Mouse (Mus musculus) telencephalon, adult 2 months (tissue): Measurements from ENCODE around the gene Aldh3b3.
A peak's percentile ranks its signal among the peaks of the same experiment; 100 is the strongest.

Source experiments
- DNase-seq: peaks from one replicate; pipeline ENCODE4 v3.0.0-alpha.2; 2011; ENCODE audit warnings: low read depth, low spot score

The Aldh3b3 gene

DNA sequence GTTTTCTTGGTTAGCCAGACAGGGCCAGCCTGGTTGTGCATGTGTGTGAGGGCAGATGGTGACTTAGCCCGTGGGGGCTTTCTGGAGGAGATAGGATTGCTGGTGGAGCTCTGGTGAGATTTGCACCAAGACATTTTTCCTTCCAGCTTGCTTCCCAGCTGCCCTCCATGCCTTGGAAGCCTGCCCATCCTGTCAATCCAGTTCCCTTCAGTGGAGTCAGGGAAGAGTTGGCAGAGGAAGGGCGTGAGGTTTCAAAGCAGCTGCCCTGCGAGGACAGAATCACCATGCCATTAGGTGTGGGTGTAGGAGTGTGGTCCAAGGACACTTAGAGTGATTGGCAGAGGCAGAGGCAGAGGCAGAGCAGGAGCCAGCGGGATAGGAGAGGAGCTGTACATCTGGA is at the start of gene Aldh3b3:
Gene Aldh3b3 (plus strand): TSS at position 176 of the 400 bp plus-strand sequence.
- no peak for DNase-seq

DNA sequence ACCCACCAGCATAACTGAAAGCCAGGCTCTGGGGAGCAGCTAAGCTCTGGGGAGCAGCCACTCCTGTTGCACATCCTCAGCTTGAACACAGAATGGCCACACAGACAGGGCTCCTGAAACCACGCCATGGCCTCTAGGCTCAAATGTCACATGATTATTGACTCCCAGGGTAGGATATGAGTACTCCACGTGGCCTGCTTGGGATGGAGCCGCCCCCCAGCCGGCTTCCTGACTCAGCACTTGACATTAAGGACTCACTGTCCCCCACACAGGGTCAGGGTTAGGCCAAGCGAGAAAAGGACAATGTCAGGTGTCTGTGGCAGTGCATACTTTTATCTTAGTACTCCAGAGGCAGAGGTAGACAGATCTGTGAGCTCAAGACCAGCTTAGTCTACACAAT is 48.2 kb upstream of the Aldh3b3 start:
- DNase-seq = no peak

DNA sequence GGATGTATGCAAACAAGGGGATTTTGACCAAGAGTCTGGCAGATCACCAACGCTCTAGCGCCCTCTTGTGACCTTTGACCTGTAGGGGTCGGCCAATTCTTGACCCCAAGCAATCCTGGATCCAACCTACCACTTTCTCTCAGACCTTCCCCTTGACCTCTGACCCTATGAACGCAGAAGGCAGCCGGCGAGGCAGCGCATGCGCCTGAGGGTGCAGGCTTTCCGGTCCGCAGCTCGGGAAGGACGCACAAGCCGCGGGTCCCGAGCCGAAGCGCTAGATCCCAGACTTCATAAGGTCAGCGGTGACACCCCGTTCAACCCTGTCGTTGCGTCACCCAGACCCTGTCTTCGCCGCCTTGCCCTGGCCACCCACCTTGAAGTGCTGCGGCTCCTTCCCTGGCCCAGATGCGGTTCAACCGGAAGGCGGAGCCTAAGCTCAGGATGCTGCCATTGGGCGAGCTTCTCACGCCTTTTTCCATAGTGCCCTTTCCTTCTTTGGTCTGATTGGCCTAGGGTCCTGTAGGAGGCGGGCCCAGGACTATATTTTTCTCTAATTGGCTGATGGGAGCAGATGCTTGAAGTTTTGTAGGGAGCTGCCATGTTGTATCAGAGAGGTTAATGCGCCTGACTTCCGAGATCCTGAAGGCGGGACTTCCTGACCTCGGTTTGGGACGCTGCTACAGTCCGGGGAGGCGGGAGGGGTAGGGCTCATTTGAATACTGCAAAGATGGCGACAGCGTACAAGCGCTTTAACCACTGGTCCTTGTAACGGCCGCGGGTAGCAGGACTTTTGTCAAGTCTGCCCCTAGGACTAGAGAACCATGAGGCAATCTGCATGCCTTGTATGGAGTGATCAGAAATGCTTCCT is 45.9 kb upstream of the Aldh3b3 start, which contains the start of gene Ndufs8:
Gene Ndufs8 (minus strand): TSS at position 438 of the 868 bp plus-strand sequence.
- DNase-seq = peak; percentile 99

DNA sequence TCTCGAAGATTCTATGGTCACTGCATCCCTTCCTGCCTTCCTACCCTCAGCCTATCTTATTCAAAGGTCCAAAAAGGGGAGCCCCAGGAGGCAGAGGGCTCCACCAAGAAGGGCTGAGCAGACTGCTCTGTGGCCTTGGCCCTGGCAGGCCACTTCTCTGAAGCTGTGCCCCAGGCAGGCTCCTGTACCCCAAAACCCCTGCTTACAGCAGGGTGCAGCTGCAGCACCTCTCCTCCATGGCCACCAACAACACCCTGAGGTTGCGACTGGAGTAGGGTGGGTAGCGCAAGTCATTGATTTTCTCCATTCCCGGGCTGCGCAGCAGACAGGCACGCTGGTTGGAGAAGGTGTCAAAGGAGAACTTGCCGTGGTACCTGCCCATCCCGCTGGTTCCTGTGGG is 44.8 kb upstream of the Aldh3b3 start:
- no peak for DNase-seq

DNA sequence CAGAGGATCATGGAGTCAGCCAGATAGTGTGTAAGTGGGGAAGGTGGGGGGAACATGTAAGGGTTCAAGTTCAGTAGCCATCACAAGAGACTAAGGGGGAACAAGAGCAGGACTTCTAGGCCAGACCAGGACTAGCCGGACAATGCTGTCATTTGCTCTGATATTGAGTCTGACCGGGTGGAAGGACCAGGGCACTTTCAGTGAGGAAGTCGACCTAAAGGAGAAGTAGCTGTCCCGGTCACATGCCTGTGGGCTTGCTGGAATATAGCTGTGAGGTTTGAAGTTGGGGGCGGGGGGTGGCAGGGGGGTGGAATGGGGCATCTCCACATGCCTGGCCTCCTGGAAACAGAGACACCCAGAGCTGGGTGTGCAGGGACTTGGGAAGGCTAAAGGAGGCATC is 43.9 kb upstream of the Aldh3b3 start:
- DNase-seq = no peak

DNA sequence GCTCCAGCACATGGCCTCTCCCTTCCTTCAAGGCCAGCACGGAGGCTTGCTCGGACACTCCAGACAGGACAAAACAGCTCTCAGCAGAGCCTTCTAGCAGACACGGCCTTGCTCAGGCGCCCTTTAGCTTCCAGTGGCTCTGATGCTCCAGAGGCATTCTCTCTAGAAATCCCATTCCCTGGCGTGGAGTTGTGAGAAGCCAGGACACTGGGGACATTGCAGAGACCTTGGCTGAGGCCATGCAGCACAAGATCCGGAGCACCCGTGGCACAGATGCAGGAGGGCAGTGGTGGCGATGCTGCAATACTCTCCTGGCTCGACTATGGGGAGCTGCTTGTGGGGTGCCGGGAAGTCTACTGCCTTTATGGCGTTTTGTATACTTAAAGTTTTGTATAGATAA is 41.7 kb upstream of the Aldh3b3 start:
- no peak for DNase-seq

DNA sequence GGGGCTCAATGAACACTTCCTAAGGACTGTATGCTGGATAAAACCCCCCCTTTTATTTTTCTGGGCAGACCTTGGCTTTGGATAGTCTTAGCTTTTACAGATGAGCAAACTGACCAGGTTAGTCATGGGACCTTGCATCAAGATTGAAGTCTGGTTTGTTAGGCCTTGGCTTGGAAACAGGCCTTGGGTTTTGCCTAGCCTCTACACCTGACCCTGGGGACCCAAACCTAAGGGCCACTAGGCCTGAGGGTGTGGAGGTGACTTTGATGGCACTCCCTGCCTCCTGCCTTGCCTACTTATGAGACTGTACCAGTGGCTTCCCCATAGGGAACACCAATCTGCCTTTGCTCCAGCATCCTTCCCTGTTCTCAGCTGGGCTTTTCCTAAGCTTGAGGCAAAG is 38.5 kb upstream of the Aldh3b3 start:
- DNase-seq = no peak

DNA sequence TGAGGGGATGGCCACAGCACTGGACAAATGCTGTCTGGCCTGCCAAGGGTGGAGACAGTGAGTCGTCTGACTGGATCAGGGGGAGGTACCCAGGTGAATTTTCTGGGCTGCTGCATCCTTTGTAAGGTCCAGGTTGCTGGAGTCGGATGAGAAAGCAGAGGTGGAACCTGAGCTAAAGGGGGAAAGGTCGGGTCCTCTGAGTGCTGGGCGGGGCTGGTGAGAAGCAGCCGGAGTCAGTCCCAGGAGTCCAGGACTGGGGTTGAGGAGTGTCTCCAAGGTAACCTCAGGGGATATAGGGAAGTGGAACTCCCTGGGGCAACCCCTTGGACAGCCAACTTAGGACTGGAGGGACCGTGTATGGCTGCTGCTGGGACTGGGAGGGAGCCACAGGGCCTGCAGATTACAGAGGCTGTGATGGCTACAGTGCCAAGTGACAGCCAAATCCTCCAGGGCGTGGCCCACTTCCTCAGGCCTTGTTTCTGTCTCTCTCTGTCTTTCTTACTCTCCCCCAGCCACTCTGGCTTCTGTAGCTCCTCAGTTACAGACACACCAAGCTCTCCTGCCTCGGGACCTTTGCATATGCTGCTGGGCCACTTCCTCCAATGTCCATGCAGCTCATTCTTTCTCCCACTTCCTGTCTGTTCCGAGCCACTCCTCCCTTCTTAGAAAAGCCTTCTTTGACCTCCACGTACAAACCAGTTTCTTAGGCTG is 35.6 kb upstream of the Aldh3b3 start:
- DNase-seq = no peak

DNA sequence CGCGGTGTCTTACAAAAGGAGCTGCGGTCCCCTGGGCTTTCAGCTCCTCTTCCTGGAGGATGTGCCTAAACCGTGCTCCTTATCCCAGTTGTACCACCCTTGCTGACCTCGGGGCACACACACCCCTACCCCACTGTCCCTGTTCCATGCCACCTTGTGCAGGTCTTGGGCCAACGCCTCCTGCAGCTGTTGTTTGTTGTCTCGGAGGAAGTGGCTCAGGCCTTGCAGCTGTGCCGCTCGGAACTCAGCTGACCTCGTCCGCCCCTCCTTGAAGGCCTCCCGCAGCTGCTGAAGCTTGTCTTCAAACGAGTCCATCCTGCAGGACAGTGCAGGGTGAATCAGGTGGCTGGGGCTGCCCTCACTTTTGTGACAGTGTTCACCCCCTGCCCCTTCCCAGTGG is 34.9 kb upstream of the Aldh3b3 start:
- DNase-seq = no peak

DNA sequence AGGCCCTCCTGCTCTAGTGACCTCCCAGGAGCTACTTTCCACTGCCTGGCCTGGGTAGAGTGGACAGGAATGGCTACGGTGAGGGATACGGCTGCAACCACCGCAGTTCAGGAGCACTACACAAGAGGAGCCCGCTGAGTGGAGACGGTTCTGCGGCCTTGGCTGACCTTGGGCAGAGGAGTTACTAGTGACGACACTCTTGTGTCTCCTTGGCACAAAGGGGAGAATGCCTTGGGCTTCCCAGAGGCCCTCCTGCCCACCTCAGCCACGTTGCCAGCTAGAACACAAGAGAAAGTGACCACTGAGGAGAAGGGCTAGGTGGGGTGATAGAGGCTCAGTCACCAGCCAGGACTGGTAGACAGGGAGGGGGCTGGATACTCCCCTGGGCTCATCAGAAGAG is 34.3 kb upstream of the Aldh3b3 start:
- DNase-seq = no peak

DNA sequence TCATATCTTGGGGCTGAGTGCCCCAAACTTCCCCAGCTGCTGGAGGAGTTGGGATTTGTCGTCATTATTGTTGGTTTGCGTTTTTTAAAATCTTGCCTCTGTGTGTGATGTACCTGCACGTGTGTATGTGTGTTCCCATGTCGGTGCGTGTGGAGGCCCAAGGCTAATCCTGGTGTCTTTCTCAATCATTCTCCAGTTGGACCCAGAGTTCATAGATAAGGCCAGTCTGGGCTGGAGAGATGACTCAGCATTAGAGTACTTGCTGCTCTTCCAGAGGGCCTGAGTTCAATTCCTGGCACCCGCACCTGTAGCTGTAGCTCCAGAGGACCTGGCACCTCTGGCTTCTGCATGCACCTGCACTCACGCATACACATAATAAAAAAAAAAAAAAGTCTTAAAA is 33.6 kb upstream of the Aldh3b3 start:
- DNase-seq = no peak

DNA sequence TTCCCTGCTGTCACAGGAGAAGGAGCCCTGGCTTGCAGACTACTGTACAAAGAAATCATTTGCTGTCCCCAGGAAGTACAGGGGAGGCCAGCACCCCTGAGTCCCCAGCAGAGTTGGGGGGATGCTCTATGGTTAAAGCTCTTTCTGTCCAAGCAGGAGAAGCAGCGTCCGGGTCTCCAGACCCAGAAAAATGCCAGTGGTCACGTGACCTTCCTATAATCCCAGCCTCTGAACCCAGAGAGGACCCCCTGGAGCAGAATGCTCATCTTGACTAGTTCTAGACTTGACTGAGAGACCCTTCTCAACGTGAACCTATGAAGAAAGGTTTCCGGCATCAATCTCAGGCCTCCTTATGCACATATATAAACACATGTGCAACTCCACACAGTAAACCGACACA is 32.6 kb upstream of the Aldh3b3 start:
- no peak for DNase-seq

DNA sequence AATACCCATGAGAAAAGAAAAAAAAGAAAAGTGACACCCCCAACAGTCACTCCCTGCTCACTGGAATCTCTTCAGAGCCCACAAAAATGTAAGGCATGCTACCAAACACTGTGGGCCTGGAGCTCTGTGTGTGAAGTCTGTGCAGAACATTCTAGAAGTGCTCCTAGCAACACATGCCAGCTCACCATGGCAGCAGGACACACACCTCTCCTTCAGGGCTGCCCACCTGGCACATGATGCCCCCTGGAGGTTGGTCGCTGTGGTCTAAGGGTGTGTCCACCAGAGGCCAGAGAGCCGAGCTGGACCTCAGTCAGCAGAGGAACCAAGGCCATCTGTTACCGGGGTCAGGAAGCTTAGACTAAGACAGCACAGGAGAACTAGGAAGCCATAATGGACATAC is 32.2 kb upstream of the Aldh3b3 start:
- no peak for DNase-seq

DNA sequence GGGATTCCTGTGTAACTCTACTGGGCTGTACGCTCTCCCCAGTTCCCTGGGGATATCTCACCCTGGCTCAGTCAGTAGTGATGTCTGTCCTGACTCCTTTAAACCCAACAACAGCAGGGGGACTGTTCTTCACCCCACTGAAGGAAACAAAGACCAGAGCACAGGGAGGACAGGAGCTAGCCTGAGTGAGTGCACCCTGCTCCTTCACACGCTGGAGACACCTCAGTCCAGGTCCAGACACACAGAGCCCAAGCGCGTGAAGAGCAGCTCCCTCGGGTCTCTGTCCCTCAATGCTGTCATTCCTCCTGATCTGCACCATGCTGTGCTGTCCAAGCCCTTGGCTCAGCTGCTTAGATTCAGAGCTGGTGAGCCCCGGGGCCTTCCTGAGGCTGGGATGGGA is 31.8 kb upstream of the Aldh3b3 start:
- DNase-seq = no peak

DNA sequence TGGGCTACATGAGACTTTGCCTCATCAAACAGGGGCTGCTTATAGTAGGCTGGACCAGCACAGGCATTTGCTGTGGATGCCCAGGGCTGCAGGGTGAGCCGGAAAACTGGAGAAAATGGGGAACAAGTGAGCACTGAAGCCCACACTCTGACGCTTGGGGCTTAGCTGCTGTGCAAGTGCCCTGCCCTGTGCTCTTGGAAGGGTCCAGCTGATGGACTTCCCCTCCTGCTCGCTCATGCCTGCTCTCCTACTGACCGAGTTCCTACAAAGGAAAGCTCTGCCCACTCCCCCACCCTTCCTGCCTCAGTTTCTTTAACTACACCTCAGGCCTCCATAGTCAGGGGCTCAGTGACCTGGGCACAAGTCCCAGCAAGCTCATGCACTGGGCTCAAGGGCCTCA is 30.5 kb upstream of the Aldh3b3 start:
- DNase-seq = no peak

DNA sequence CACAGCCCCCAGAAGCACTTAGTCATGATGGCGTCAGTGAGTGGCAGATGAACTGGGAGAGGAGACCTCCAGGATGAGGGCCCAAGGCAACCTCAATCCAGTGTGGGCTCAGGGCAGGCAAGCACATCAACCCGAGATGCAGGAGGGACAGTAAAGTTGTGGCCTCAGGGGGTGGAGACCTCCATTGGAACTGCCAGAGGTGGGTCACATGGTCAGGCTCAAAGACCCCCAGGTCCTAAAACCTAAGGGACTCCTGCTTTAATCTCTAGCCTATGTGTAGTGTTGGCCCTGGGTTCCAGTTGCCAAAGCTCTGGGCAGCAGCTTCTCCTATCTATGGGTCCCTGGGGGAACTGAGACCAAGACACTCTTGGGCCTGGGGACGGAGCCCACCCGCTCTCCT is 29.7 kb upstream of the Aldh3b3 start:
- no peak for DNase-seq

DNA sequence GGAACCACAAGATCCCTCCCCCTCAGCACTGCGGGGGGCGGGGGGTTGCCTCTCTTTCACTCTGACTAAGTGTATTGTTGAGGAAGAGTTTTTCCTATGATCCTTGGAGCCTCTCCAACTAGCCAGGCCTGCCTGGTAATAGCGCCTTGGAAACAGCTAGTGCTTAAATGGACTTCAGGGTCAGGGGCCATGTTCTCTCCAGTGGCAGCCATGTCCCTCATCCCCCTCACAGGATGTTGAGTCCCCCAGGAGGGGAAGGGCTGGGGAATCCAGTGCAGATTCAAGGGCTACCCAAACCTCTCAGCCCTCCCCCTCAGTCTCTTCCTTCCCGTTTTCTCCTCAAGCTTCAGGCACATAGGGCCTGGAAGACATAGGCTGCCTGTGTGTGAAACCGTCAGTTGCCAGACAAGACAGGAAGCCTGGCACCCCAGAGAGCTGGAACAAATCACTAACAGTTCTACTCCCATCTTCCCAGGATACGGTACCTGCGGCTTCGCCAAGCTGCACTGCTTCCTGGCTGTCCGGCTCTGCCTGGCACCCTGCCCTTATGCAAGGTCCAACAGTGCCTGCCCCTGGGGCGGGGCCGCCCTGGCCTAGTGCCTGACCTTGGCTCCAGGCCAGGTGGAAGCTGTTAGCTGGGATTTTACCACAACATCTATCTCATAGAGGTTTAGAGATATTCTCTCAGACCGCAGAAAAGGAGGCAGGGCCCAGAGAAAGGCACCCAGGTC is 29.1 kb upstream of the Aldh3b3 start, which contains the start of gene Aldh3b1:
Gene Aldh3b1 (minus strand): TSS at position 598 of the 731 bp plus-strand sequence.
- no peak for DNase-seq

DNA sequence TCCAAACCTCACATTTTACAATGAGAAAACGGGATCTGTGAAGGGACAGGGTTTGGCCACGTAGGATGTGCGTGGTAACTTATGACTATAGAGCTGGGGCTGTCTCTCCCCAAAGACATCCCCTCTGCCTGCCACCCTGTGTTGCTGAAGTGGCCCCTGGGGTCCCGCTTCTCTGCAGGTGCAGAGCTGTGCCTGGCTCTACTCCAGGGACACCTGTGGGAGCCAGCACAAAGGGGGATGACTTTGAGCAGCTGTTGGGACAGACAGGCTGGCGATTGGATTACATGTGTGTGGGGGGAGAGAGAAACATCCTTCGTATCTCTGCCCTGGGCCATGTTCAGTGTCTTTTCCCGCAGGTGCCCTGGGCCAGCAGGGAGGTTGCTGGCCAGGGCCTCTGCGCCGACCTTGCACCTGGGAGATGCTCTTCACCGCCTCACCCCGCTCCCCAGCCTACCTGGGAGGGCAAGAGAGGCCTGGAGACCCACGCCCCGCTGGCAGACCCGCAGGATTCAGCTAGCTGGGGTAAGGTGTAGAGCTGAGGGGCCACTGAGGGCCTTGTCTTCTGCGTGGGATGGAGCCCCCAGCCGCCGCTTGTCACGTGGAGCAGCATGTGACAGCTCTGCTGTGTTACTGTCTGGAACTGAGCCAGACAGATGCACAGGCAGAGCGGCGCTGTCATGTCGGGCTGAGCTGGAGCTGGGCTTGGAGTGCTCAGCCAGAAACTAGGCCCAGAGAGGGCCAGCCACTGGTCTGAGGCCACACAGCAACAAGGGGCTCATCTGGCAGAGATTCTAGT is 28.0 kb upstream of the Aldh3b3 start:
- no peak for DNase-seq

DNA sequence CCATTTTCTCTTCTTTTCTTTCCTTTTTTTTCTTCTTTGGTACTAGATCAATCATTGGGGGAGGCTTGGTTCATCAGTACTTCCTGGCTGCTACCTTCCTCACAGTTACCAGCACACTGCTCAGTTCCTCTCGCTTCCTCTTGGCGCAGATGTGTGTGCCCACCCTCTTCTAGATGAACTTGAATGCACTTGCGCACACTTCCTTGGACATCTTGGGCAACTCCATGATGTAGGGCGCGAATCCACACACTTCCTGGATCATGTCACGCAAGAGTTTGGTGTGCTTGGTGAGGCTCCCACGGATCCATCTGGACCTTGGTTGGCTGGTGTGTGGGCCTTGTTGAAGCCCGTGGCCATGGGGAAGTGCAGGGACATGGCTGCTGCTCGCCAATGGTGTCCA is 26.7 kb upstream of the Aldh3b3 start:
- DNase-seq = no peak

DNA sequence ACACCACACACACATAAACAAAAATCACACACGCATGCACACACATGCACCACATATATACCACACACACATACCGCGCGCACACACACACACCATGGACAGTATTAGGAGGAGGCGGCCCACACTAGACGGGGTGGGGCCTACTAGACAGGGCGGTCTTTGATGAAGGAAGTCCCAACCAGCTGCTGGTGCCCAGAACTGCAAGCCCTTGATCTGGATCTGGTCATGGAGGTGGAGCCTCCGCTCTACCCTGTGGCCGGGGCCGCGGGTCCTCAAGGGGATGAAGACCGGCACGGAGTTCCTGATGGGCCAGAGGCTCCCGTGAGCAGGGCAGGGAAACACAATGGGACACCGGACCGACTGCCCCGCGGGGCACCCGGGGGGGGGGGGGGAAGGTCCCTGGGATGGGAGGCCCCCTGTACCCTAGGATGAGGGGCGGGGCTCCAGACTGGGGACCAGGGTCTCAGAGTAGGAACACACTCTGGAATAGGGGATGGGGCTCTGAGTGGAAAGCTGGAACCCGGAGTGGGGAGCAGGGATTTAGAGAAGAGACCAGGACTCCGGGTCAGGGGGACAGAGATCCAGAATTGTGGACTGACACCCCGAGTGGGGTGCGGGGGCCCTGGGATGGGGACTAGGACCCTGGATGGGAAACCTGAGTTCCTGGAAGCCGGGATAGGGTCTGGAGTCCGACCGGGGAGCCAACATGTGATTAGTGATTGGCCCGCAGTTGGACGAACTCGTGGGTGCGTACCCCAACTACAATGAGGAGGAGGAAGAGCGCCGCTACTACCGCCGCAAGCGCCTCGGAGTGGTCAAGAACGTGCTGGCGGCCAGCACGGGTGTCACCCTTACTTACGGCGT is 23.2 kb upstream of the Aldh3b3 start, which contains the start of gene Unc93b1:
Gene Unc93b1 (plus strand): TSS at position 155 of the 864 bp plus-strand sequence.
- no peak for DNase-seq
